Mouse (Mus musculus): Measurements from ENCODE around the gene Foxp1. TPM values are rescaled to one million over a fixed set of nuclear protein-coding genes. Genes with fewer than 3 reads are reported as not detected.

Foxp1 gene
- polyA plus RNA-seq, 1 experiment: 17.7 TPM

GRCm38 (mm10) chr6:99403755-99404390 lies 118.6 kb downstream of the Foxp1 start:
- TF ChIP-seq REST (IDR thresholded peaks at IDR 0.05; ENCODE audit: insufficient read depth, insufficient read length) (no peak), MAX (IDR thresholded peaks at IDR 0.05; ENCODE audit: low read depth) (no peak), TCF12 (IDR thresholded peaks at IDR 0.05; ENCODE audit: insufficient read depth, poor library complexity, severe bottlenecking) (no peak), MYOD1 (IDR thresholded peaks at IDR 0.05; ENCODE audit: control insufficient read depth in 1 of 3, insufficient read length in 2 of 3, low read depth in 2 of 3) (no peak), MYOG (IDR thresholded peaks at IDR 0.05; ENCODE audit: control insufficient read depth in 1 of 3, insufficient read depth in 1 of 3, insufficient read length in 2 of 3, low read depth in 2 of 3) (no peak), TCF3 (IDR thresholded peaks at IDR 0.05; ENCODE audit: insufficient read length, low read depth) (no peak), POLR2AphosphoS2 (IDR thresholded peaks at IDR 0.05; ENCODE audit: insufficient read length, low read depth) (no peak), USF1 (IDR thresholded peaks at IDR 0.05; ENCODE audit: low read depth) (no peak), POLR2A (IDR thresholded peaks at IDR 0.05; ENCODE audit: insufficient read length, low read depth) (no peak), SRF (IDR thresholded peaks at IDR 0.05; ENCODE audit: control insufficient read depth, insufficient read length, low read depth) (no peak), E2F4 (IDR thresholded peaks at IDR 0.05; ENCODE audit: insufficient read depth) (no peak), CEBPB (IDR thresholded peaks at IDR 0.05; ENCODE audit: insufficient read depth, poor library complexity, severe bottlenecking) (no peak)
- Histone ChIP-seq H3K27me3 (ENCODE audit: control insufficient read depth, insufficient read depth, insufficient read length) (no peaks in the 10 kb centered on the region), H3ac (ENCODE audit: control insufficient read depth, insufficient read length) (no peak overlapping the region), H3K36me3 (ENCODE audit: control insufficient read depth, insufficient read depth) (no peaks in the 10 kb centered on the region), H3K4me2 (ENCODE audit: low read depth) (no peak overlapping the region), H3K4me3 (no peak overlapping the region), H3K79me2 (ENCODE audit: control insufficient read depth, insufficient read depth) (no peaks in the 10 kb centered on the region)

DNA sequence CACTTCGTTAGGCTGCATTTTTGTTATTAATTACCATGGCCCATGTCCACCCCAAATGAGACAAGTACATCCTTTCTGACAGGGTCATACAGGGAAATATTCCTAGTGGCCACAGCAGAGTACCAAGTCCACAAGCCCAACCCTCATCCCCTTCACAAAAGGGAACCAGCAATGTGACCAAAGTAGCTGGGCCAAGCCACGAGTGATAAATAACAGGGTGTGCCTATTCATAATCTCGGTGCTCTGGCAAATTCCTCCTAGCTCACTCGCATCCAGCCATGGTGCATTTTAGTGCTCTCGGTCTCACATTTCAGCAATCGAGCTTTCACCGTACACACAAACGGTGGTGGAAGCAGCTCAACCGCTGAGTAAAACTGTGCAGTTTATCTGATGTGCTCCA lies 119.6 kb downstream of the Foxp1 start:
- H3K4me2 ChIP-seq (ENCODE audit: low read depth): no peak overlapping the region
- H3K36me3 ChIP-seq (ENCODE audit: control insufficient read depth, insufficient read depth): no peaks in the 10 kb centered on the region
- no peaks in the 10 kb centered on the region for H3K27me3 ChIP-seq (ENCODE audit: control insufficient read depth, insufficient read depth, insufficient read length)
- TF ChIP-seq USF1 (IDR thresholded peaks at IDR 0.05; ENCODE audit: low read depth) (no peak), E2F4 (IDR thresholded peaks at IDR 0.05; ENCODE audit: insufficient read depth) (no peak), SRF (IDR thresholded peaks at IDR 0.05; ENCODE audit: control insufficient read depth, insufficient read length, low read depth) (no peak), POLR2A (IDR thresholded peaks at IDR 0.05; ENCODE audit: insufficient read length, low read depth) (no peak), MYOG (IDR thresholded peaks at IDR 0.05; ENCODE audit: control insufficient read depth in 1 of 3, insufficient read depth in 1 of 3, insufficient read length in 2 of 3, low read depth in 2 of 3) (no peak)
- no peak overlapping the region for H3K4me3 ChIP-seq
- no peaks in the 10 kb centered on the region for H3K79me2 ChIP-seq (ENCODE audit: control insufficient read depth, insufficient read depth)
- no peak overlapping the region for H3ac ChIP-seq (ENCODE audit: control insufficient read depth, insufficient read length)

GRCm38 (mm10) chr6:99402370-99402769 lies 120.2 kb downstream of the Foxp1 start:
- H3K4me2 ChIP-seq (ENCODE audit: low read depth): no peak overlapping the region
- TF ChIP-seq TCF3 (IDR thresholded peaks at IDR 0.05; ENCODE audit: insufficient read length, low read depth) (no peak), MYOG (IDR thresholded peaks at IDR 0.05; ENCODE audit: control insufficient read depth in 1 of 3, insufficient read depth in 1 of 3, insufficient read length in 2 of 3, low read depth in 2 of 3) (peak in 1 of 3 experiments; percentile 37), MYOD1 (IDR thresholded peaks at IDR 0.05; ENCODE audit: control insufficient read depth in 1 of 3, insufficient read length in 2 of 3, low read depth in 2 of 3) (peak in 2 of 3 experiments; percentile 74 to 85)
- no peaks in the 10 kb centered on the region for H3K36me3 ChIP-seq (ENCODE audit: control insufficient read depth, insufficient read depth)

DNA sequence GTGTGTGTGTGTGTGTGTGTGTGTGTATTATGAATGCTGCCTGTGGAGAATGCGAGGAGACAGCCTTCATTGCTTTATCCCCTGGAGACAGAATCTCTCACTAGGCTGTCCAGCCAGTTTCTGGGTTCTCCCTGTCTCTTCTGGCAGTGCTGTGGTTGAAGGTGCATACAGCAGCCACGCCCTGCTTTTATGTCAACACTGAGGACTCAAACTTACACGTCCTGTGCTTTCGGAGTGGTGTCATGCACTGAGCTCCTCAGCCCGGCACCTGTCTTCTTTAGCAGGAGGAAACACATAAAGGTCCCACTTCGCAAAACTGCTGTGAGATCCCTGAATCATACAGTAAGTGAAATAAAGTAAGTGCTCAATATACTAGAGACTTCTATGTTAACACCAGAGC lies 120.7 kb downstream of the Foxp1 start:
- no peak overlapping the region for H3K4me3 ChIP-seq
- TF ChIP-seq TCF3 (IDR thresholded peaks at IDR 0.05; ENCODE audit: insufficient read length, low read depth): no peak
- TF ChIP-seq MYOD1 (IDR thresholded peaks at IDR 0.05; ENCODE audit: control insufficient read depth in 1 of 3, insufficient read length in 2 of 3, low read depth in 2 of 3): no peak
- no peaks in the 10 kb centered on the region for H3K36me3 ChIP-seq (ENCODE audit: control insufficient read depth, insufficient read depth)
- H3K27me3 ChIP-seq (ENCODE audit: control insufficient read depth, insufficient read depth, insufficient read length): no peaks in the 10 kb centered on the region
- H3K4me2 ChIP-seq (ENCODE audit: low read depth): no peak overlapping the region
- no peaks in the 10 kb centered on the region for H3K79me2 ChIP-seq (ENCODE audit: control insufficient read depth, insufficient read depth)
- H3ac ChIP-seq (ENCODE audit: control insufficient read depth, insufficient read length): no peak overlapping the region

More at GRCm38 (mm10) chr6:99402370-99402769, 120.2 kb downstream of the Foxp1 start:
- Histone ChIP-seq H3K27me3 (ENCODE audit: control insufficient read depth, insufficient read depth, insufficient read length) (no peaks in the 10 kb centered on the region), H3K4me3 (no peak overlapping the region), H3ac (ENCODE audit: control insufficient read depth, insufficient read length) (no peak overlapping the region), H3K79me2 (ENCODE audit: control insufficient read depth, insufficient read depth) (no peaks in the 10 kb centered on the region)

GRCm38 (mm10) chr6:99401211-99401610 lies 121.3 kb downstream of the Foxp1 start:
- no peaks in the 10 kb centered on the region for H3K36me3 ChIP-seq (ENCODE audit: control insufficient read depth, insufficient read depth)
- H3K4me3 ChIP-seq: no peak overlapping the region
- H3ac ChIP-seq (ENCODE audit: control insufficient read depth, insufficient read length): no peak overlapping the region
- H3K4me2 ChIP-seq (ENCODE audit: low read depth): no peak overlapping the region
- H3K79me2 ChIP-seq (ENCODE audit: control insufficient read depth, insufficient read depth): no peaks in the 10 kb centered on the region
- no peaks in the 10 kb centered on the region for H3K27me3 ChIP-seq (ENCODE audit: control insufficient read depth, insufficient read depth, insufficient read length)
- TF ChIP-seq MAX (IDR thresholded peaks at IDR 0.05; ENCODE audit: low read depth) (no peak), CEBPB (IDR thresholded peaks at IDR 0.05; ENCODE audit: insufficient read depth, poor library complexity, severe bottlenecking) (no peak), TCF12 (IDR thresholded peaks at IDR 0.05; ENCODE audit: insufficient read depth, poor library complexity, severe bottlenecking) (no peak), REST (IDR thresholded peaks at IDR 0.05; ENCODE audit: insufficient read depth, insufficient read length) (no peak), SRF (IDR thresholded peaks at IDR 0.05; ENCODE audit: control insufficient read depth, insufficient read length, low read depth) (no peak), MYOD1 (IDR thresholded peaks at IDR 0.05; ENCODE audit: control insufficient read depth in 1 of 3, insufficient read length in 2 of 3, low read depth in 2 of 3) (no peak)
